Mouse (Mus musculus) liver, embryonic 16.5 days (tissue): ENCODE results near the gene Zdhhc17. TPM values are rescaled to one million over a fixed set of nuclear protein-coding genes. Genes with fewer than 3 reads are reported as not detected.

ENCODE experiments used
- ATAC-seq: fragments of 200-750 bp; cut with Nextera tagmentation; 2 replicates; pipeline ENCODE4 v1.8.0; 2017; ENCODE audit warnings: low read depth, mild to moderate bottlenecking, moderate number of reproducible peaks, moderate library complexity
- H3K27ac ChIP-seq: fragments of 300-500 bp; sonication (generic); 2 replicates; pipeline ENCODE4 v1.5.1; 2014; ENCODE audit warnings: mild to moderate bottlenecking, low read length
- H3K27me3 ChIP-seq: fragments of 300-500 bp; sonication (generic); 2 replicates; pipeline ENCODE4 v1.6.1; 2014; ENCODE audit warnings: low read depth, low read length, mixed read lengths; ENCODE audit not compliant: control insufficient read depth, insufficient read depth
- H3K36me3 ChIP-seq: fragments of 300-500 bp; sonication (generic); 2 replicates; pipeline ENCODE4 v1.6.1; 2014; ENCODE audit warnings: mild to moderate bottlenecking; ENCODE audit not compliant: control insufficient read depth, insufficient read depth
- H3K4me1 ChIP-seq: fragments of 300-500 bp; sonication (generic); 2 replicates; pipeline ENCODE4 v1.6.1; 2014; ENCODE audit warnings: low read depth, low read length, mixed read lengths; ENCODE audit not compliant: control insufficient read depth
- H3K4me2 ChIP-seq: fragments of 300-500 bp; sonication (generic); 2 replicates; pipeline ENCODE4 v1.6.1; 2014; ENCODE audit warnings: low read depth, low read length, mixed read lengths
- H3K4me3 ChIP-seq: fragments of 300-500 bp; sonication (generic); 2 replicates; pipeline ENCODE4 v1.5.1; 2014; ENCODE audit warnings: low read depth, mild to moderate bottlenecking, low read length
- H3K9ac ChIP-seq: fragments of 300-500 bp; sonication (generic); 2 replicates; pipeline ENCODE4 v1.6.1; 2014; ENCODE audit warnings: low read depth, low read length
- H3K9me3 ChIP-seq: fragments of 300-500 bp; sonication (generic); replicated peaks from 2 replicates; pipeline ENCODE4 v1.6.1; 2016; ENCODE audit warnings: low read length; ENCODE audit not compliant: control insufficient read depth
- WGBS: fragments of 180-500 bp; shearing (Covaris S2); extraction: QIAGEN DNeasy Blood & Tissue Kit; methylation state at CpG from one replicate; pipeline ENCODE4 v1.1.7; 2014; ENCODE audit not compliant: insufficient replicate concordance; 5-methylcytosine and 5-hydroxymethylcytosine counted together
- polyA plus RNA-seq: library from polyadenylated mRNA; unstranded; fragments of >200 nt; fragmentation: Nextera tagmentation; extraction: Ambion mirVana; gene quantifications from 2 replicates; pipeline ENCODE4 v1.2.1, GENCODE M21; 2015

Gene Zdhhc17
- polyA plus RNA-seq, 1 experiment from 2014 or later, result 4.6 TPM

DNA sequence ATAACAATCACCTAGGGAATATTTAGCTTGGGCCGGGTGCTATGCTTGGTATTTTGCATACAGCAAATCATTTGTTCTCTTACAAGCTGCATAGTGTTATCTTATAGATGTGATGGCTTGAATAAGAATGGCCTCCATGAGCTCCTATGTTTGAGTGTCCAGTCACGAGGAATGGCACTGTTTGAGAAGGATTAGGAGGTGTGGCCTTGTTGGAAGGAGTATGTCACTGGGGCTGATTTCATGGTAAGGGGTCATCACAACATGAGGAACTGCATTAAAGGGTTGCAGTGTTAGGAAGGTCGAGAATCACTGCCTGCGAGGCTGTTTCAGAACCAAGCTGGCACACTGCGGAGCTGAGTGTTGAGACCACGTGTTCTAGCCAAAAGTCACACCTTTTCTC is 92.4 kb downstream of the Zdhhc17 start:
- Histone ChIP-seq H3K9me3 (no peaks in the 10 kb centered on the region), H3K27ac (no peak overlapping the region), H3K27me3 (peaks cover 26% of the 10 kb centered on the region), H3K4me3 (no peak overlapping the region), H3K36me3 (no peaks in the 10 kb centered on the region), H3K4me2 (no peak overlapping the region), H3K4me1 (peaks cover 5% of the 10 kb centered on the region), H3K9ac (no peak overlapping the region)
- 67% methylated on average over 6 of the region's 6 CpGs for WGBS
- ATAC-seq, result no peak

DNA sequence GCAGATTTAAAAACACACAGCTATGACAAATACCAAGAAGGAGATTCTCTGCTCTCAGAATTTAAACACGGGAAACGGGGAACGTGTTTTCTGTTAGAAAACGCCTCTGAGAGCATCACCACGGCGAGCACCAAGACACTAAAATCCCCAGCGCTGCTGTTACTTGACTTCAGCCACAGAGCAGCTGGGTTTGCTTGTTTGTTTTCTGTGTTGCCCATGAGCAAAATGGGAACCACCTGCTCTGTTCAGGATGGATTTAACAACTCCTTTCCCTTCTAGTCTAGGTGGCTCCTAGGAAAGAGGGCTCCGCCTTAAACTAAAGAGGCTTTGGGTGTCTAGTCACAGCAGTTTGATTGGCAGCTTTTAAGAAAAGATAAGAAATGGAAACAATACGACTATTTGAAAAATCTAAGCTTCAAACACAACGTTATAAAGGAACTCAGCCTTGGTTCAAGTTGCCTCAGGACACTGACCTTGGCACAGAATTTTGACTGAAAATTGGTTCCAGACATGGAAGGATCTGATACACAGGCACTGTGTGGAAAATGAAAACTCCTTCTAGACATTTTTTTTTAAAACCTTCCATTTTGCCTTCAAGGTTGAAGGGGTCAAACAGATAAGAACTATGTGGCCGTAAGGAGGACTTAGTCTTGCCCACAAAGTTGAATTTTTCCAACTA is 93.1 kb downstream of the Zdhhc17 start:
- no peaks in the 10 kb centered on the region for H3K9me3 ChIP-seq
- WGBS, result 64% methylated on average over 11 of the region's 11 CpGs
- no peaks in the 10 kb centered on the region for H3K36me3 ChIP-seq
- no peak for ATAC-seq
- peaks cover 5% of the 10 kb centered on the region for H3K4me1 ChIP-seq
- H3K4me2 ChIP-seq, result no peak overlapping the region
- no peak overlapping the region for H3K27ac ChIP-seq
- no peak overlapping the region for H3K4me3 ChIP-seq
- H3K27me3 ChIP-seq, result peaks cover 26% of the 10 kb centered on the region
- no peak overlapping the region for H3K9ac ChIP-seq

DNA sequence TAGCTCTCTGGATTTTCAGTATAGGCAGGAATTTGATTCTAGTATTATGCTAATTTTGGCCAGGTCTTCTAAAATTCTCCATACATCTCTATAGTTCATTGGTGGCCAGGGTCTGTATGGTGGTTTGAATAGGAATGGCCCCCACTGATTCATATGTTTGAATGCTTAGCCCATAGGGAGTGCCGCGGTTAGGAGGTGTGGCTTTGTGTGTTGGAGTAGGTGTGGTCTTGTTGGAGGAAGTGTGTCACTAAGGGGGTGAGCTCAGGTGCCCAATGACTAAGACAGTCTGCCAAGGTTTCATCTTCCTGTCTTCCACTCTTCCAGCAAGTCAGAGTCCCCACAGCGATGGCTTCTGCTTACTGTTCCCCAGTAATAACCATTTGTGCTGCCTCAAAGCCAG is 106.1 kb downstream of the Zdhhc17 start:
- Histone ChIP-seq H3K4me1 (no peaks in the 10 kb centered on the region), H3K4me3 (no peak overlapping the region), H3K36me3 (no peaks in the 10 kb centered on the region), H3K9me3 (no peaks in the 10 kb centered on the region), H3K4me2 (no peak overlapping the region), H3K27me3 (no peaks in the 10 kb centered on the region), H3K9ac (no peak overlapping the region), H3K27ac (no peak overlapping the region)
- WGBS, result 89% methylated on average over 3 of the region's 3 CpGs
- ATAC-seq, result no peak

DNA sequence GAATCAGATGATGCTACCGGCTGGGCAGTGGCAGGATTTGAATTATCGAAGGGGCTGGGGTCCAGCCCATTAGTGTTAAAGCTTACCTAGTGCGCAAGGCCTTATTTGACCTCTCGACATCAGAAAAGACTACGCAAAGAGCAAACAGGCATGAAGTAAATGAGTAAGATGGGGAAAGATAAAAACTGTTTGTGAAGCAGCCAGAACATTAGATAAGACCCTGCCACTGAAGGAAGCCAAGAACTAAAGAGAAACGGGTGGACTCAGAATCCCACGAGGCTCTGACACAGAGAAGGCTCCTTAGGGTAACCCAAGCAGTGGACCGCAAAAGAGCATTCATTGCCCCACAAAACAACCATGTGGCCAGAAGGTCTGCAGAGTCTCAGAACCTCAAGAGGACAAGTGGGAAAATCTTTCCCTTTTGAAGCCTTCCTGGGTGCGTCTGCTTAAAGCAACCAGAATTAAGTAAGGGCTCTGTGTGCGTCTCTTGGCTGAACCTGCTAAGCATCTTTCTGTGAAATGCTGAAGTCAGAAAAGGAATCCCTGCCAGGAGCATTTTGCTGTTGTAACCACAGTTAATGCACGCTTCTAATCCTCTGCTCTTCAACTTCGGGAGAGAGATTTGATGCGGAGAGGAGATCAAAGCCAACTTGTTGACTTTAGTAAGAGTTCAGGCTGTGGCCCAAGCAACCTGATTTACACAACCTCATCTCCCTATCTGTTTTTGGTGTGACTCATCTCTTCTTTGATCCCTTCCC is 110.0 kb downstream of the Zdhhc17 start:
- Histone ChIP-seq H3K27ac (no peak overlapping the region), H3K4me3 (no peak overlapping the region), H3K9ac (no peak overlapping the region), H3K4me1 (no peaks in the 10 kb centered on the region), H3K4me2 (no peak overlapping the region), H3K36me3 (no peaks in the 10 kb centered on the region), H3K27me3 (no peaks in the 10 kb centered on the region), H3K9me3 (no peaks in the 10 kb centered on the region)
- WGBS, result 54% methylated on average over 13 of the region's 13 CpGs
- no peak for ATAC-seq

Other genes with a start within 250 kb of the Zdhhc17 start
- gene Csrp2, start 90.4 kb downstream of the Zdhhc17 start, polyA plus RNA-seq, result 15.3 and 15.5 TPM in 2 replicates
- 8.2 and 9.0 TPM in 2 replicates for gene Osbpl8, start 154.6 kb upstream of the Zdhhc17 start, polyA plus RNA-seq